Mouse (Mus musculus) liver, embryonic 14.5 days (tissue): ENCODE measurements around the gene Mmel1.

ENCODE experiments used
- CTCF ChIP-seq: IDR thresholded peaks from 2 replicates; pipeline ENCODE4 v1.5.1; 2016; ENCODE audit warnings: antibody characterized with exemption, low read depth, control low read depth
- EP300 ChIP-seq: IDR thresholded peaks from 2 replicates; pipeline ENCODE4 v1.6.1; 2016; ENCODE audit warnings: antibody characterized with exemption, low read depth

DNA sequence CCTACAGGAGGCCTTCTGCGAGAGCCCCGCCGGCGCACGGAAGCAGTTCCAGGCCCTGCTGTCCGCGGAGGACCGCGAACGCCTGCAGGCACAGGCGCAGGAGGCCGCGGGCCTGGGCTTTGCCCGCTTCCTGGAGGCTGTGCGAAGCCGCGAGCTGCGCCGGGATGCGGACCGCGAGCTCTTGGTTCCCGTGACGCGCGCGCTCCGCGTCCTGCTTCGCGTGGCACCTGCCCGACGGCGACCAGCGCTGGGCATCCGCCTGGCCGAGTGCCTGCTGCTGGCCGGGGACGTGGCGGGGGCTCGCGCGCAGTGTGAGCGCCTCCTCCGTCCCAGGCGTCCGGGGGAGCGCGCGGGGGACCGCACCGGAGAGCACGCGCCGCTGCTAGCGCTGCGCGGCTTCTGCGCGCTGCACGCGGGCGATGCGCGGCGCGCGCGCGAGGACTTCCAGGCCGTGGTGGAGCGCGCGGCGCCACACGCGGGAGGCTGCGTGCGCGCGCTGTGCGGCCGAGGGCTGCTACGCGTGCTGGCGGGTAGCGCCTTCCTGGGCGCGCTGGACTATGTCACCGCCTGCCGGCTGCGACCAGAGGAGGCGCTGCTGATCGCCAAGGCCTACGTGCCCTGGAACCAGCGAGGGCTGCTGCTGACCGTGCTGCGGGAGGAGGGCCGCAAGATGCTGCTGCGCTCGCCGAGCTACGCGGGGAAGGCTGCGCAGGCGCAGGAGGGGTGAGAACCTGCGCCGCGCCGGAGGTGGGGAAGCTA, 13.5 kb upstream of the Mmel1 start:
- TF ChIP-seq EP300, result no peak
- TF ChIP-seq CTCF, result peak; percentile 63
